Mouse (Mus musculus) limb, embryonic 15.5 days (tissue): ENCODE measurements around the gene Ephx3. TPM values are rescaled to one million over a fixed set of nuclear protein-coding genes. Genes with fewer than 3 reads are reported as not detected.
"Not testable (repeated sequence)": the region's sequence is repeated elsewhere in the genome, so short reads cannot be mapped to it uniquely, and the experiment has no call there.

ENCODE experiments used
- ATAC-seq: fragments of 200-750 bp; cut with Nextera tagmentation; 2 replicates; pipeline ENCODE4 v1.8.0; 2017; ENCODE audit warnings: low read depth, moderate TSS enrichment; ENCODE audit not compliant: insufficient number of reproducible peaks, low FRiP score, low TSS enrichment
- H3K27ac ChIP-seq: fragments of 300-500 bp; sonication (generic); 2 replicates; pipeline ENCODE4 v1.5.1; 2015; ENCODE audit warnings: moderate library complexity, mild to moderate bottlenecking, inconsistent platforms
- H3K27me3 ChIP-seq: fragments of 300-500 bp; sonication (generic); 2 replicates; pipeline ENCODE4 v1.6.1; 2015; ENCODE audit warnings: inconsistent platforms
- H3K36me3 ChIP-seq: fragments of 300-500 bp; sonication (generic); 2 replicates; pipeline ENCODE4 v1.6.1; 2015; ENCODE audit warnings: inconsistent platforms
- H3K4me1 ChIP-seq: fragments of 300-500 bp; sonication (generic); 2 replicates; pipeline ENCODE4 v1.6.1; 2015; ENCODE audit warnings: inconsistent platforms
- H3K4me2 ChIP-seq: fragments of 300-500 bp; sonication (generic); 2 replicates; pipeline ENCODE4 v1.6.1; 2015; ENCODE audit warnings: mild to moderate bottlenecking, inconsistent platforms
- H3K4me3 ChIP-seq: fragments of 300-500 bp; sonication (generic); 2 replicates; pipeline ENCODE4 v1.5.1; 2015; ENCODE audit warnings: mild to moderate bottlenecking, inconsistent platforms
- H3K9ac ChIP-seq: fragments of 300-500 bp; sonication (generic); 2 replicates; pipeline ENCODE4 v1.6.1; 2015; ENCODE audit warnings: inconsistent platforms
- H3K9me3 ChIP-seq: fragments of 300-500 bp; sonication (generic); 2 replicates; pipeline ENCODE4 v1.6.1; 2016; ENCODE audit warnings: inconsistent platforms
- WGBS: fragments of 180-500 bp; shearing (Covaris S2); methylation state at CpG from one replicate; pipeline ENCODE4 v1.1.7; 2015; 5-methylcytosine and 5-hydroxymethylcytosine counted together
- polyA plus RNA-seq: library from polyadenylated mRNA; unstranded; fragments of >200 nt; fragmentation: Nextera tagmentation; extraction: Ambion mirVana; gene quantifications from 2 replicates; pipeline ENCODE4 v1.2.1, GENCODE M21; 2015

Ephx3 gene
- polyA plus RNA-seq, result 19.0 and 20.6 TPM in 2 replicates

DNA sequence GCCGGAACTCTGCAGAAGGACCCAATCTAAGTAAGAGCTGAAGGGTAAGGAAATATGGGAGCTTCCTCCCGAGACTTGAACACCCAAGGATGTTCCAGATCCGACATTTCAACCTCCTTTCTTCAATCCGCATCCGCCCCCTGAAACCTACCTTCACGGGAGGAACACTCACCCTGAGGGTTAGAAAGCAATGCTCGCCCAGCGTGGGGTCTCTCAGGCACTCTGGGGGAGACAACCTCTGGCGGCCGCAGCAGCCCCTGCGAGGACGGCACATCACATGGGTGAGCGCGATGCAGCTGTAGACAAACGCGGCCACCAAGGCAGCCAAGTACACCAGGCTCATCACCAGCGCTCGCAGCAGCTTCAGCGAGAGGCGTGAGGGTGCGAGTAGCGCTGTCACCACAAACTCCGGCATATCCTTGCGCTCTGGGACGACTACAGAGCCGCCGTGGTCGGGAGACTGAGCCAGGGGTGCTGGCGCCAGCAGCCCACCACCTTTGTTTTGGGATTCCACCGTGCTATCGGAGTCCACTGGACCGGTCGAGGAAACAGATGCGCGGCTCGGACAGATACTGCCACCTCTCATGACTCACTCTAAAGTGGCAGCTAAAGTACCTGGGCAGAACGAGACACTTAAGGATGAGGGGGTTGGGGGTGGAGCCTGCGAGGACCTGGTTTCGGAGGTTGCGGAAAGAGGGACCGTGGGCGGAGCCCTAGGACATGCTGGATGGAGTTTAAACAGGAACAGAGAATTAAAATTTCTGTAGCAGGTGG lies at the start of gene Ephx3:
TSS of gene Ephx3 (minus strand) at position 687 of the 774 bp plus-strand sequence.
- Histone ChIP-seq H3K27ac (peak within 1 kb of the TSS; percentile 43; the same call in 1 of the 2 replicates), H3K4me1 (peaks cover 17% of the 10 kb centered on the region), H3K4me3 (peak within 1 kb of the TSS; percentile 37), H3K27me3 (peaks cover 24% of the 10 kb centered on the region), H3K36me3 (no peaks in the 10 kb centered on the region; the same call in 1 of the 2 replicates), H3K4me2 (peak within 1 kb of the TSS; percentile 74), H3K9ac (0 out of 2 replicates have a peak within 1 kb of the TSS, but pooled peaks have one; percentile 14), H3K9me3 (no peaks in the 10 kb centered on the region)
- 5% methylated on average over 42 of the region's 42 CpGs for WGBS
- ATAC-seq, result no peak

DNA sequence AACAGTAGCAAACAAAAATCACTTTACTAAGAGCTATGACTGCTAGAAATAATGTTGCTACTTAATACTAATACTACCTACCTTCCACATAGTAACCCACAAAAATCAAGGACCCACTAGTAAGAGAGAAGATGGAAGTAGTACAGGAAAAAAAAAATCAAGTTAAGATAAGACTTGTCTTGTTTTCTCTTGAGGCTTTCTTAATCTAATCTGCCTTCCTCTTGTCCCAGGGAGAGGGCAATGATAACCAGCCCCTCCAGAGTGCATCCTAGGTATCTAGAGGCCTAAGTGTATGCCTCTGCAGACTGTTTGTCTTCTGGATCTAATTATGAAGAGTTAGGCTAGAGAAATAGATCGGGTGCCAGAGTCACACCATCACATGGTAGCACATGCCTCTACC lies 49.2 kb upstream of the Ephx3 start:
- Histone ChIP-seq H3K4me2 (no peak overlapping the region), H3K9ac (no peak overlapping the region), H3K27me3 (no peaks in the 10 kb centered on the region), H3K36me3 (peaks cover 3% of the 10 kb centered on the region; the same call in 1 of the 2 replicates), H3K4me1 (peaks cover 19% of the 10 kb centered on the region), H3K9me3 (no peaks in the 10 kb centered on the region), H3K27ac (no peak overlapping the region), H3K4me3 (no peak overlapping the region)
- WGBS, result 62% methylated on average over 1 of the region's 1 CpGs
- ATAC-seq, result no peak

DNA sequence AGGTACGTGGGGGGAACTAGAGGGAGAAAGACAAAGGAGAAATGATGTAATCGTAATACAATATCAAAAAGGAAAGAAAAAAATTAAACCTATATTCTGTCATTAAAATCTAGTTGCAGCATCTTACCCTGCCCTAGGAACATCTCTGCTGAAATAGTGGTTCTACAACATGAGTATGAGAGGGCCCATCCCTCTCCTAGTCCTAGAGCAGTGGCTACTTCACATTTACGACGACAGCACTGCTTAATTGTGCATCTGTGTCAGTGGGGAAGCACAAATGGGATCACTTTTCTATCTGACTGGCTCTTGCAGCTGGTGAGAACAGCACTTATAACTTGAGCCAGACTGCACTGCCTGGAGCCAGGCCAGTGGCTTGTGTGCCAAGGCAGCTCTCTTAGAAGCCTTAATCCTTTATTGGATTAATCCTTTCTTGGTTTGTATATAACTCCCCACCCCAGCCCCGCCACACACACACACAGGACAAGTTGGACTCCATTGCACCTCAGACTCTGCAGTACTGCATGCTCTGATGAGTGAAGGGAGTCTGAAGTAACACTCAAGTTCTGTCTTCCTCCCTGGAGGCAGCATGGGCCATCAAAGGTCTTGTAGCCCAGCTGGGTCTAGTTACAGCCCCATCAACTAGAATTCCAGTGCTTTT lies 46.3 kb upstream of the Ephx3 start:
- Histone ChIP-seq H3K4me2 (no peak overlapping the region), H3K36me3 (no peaks in the 10 kb centered on the region), H3K4me3 (no peak overlapping the region), H3K9ac (no peak overlapping the region), H3K27me3 (no peaks in the 10 kb centered on the region), H3K27ac (peak overlapping the region; percentile 58; the same call in 1 of the 2 replicates), H3K4me1 (peaks cover 18% of the 10 kb centered on the region), H3K9me3 (no peaks in the 10 kb centered on the region)
- ATAC-seq, result peak; percentile 64
- WGBS, result 49% methylated on average over 5 of the region's 5 CpGs

DNA sequence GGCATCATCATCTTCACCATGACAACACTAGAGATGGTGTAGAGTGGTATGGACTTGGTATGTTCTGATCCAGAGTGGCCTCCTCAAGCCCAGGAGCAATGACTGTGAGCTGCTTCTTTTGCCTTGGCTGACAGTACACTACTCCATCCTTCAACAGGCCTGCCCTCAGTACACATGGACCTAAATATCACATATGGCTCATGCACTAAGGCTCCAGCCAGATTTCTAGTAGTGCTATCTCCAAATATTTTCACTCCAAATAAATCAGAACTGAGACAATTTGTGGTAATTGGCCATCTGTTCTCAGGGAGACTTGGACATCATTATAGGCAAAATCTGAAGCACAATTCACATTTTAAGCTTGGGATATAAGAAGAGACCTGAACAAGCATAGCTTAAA lies 43.8 kb upstream of the Ephx3 start:
- H3K27ac ChIP-seq, result no peak overlapping the region
- peaks cover 15% of the 10 kb centered on the region for H3K4me1 ChIP-seq
- no peak overlapping the region for H3K4me3 ChIP-seq
- no peaks in the 10 kb centered on the region for H3K27me3 ChIP-seq
- H3K9me3 ChIP-seq, result no peaks in the 10 kb centered on the region
- no peak overlapping the region for H3K9ac ChIP-seq
- no peak for ATAC-seq
- H3K4me2 ChIP-seq, result no peak overlapping the region
- H3K36me3 ChIP-seq, result peaks cover 17% of the 10 kb centered on the region

DNA sequence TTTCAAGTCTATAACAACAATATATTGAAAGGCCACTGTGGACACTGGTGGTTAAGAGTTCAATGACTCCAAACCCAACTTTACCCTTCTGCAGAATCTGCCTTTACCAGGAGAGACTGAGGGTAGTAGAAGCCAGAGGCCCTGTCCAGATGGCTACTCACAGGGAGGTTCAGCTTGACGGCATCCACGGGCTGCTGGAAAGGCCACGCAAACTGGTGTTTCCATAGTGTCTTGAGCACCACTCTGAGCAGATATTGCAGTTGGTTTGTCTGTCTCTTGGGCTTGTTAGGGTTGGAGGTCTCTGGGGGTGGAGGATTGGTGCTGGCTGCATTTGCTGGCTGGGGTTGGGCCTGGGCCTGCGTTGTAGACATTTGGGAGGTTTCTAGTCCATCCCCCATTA lies 39.9 kb upstream of the Ephx3 start:
- no peaks in the 10 kb centered on the region for H3K27me3 ChIP-seq
- WGBS, result 95% methylated on average over 4 of the region's 4 CpGs
- H3K27ac ChIP-seq, result no peak overlapping the region
- H3K4me2 ChIP-seq, result no peak overlapping the region
- 0 out of 2 replicates have a peak, but pooled peaks cover 3% of the 10 kb centered on the region for H3K4me1 ChIP-seq
- peaks cover 53% of the 10 kb centered on the region for H3K36me3 ChIP-seq
- no peaks in the 10 kb centered on the region for H3K9me3 ChIP-seq
- no peak for ATAC-seq
- H3K4me3 ChIP-seq, result no peak overlapping the region
- H3K9ac ChIP-seq, result no peak overlapping the region

DNA sequence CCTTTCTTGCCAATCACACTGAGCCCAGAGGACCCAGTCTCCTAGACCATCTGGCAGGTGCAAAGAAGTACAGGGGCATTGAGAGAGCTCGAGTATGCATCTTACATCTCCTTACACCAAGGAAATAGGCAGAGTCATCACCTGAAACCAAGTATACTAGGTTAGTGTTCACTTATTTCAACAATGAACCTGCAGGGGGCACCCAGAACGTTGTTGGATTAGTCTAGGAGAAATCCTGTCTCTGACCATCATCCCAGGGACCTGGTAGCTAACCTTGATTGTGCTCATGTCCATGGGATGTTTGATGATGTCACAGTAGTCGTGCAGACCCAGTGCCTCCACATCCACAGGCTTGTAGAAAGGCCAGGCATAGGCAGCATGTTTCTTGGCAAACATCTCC lies 31.5 kb upstream of the Ephx3 start:
- Histone ChIP-seq H3K27ac (no peak overlapping the region), H3K9ac (no peak overlapping the region), H3K9me3 (no peaks in the 10 kb centered on the region), H3K4me3 (no peak overlapping the region), H3K4me1 (no peaks in the 10 kb centered on the region), H3K36me3 (peaks cover 83% of the 10 kb centered on the region), H3K27me3 (no peaks in the 10 kb centered on the region), H3K4me2 (no peak overlapping the region)
- ATAC-seq, result no peak
- 74% methylated on average over 3 of the region's 3 CpGs for WGBS

DNA sequence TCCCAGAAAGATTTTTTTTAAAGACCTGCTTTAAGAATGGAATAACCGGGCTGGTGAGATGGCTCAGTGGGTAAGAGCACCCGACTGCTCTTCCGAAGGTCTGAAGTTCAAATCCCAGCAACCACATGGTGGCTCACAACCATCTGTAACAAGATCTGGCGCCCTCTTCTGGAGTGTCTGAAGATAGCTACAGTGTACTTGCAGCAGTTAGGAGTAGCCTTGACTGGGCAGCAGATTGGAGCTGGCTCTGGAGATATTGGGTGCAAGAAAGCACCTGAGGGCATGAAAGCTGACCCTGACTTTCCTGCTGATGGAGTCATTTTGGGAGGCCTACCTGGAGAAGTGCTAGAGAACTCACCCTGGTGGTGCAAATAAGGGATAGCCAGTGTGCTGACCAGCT lies 26.2 kb upstream of the Ephx3 start:
- not testable (repeated sequence) for H3K9me3 ChIP-seq, ATAC-seq, H3K27ac ChIP-seq, H3K4me1 ChIP-seq, H3K4me2 ChIP-seq, H3K27me3 ChIP-seq, H3K4me3 ChIP-seq, H3K9ac ChIP-seq
- peaks cover 81% of the 10 kb centered on the region for H3K36me3 ChIP-seq
- WGBS, result 75% methylated on average over 4 of the region's 4 CpGs

DNA sequence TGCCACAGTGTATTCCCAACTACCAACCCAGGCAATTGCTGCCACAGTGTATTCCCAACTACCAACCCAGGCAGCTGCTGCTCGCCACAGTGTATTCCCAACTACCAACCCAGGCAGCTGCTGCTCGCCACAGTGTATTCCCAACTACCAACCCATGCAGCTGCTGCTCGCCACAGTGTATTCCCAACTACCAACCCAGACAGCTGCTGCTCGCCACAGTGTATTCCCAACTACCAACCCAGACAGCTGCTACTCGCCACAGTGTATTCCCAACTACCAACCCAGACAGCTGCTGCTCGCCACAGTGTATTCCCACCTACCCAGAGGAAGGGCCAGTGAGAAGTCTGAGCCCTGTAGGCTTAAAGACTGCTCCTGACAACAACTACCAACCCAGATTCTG lies 22.2 kb upstream of the Ephx3 start:
- peaks cover 80% of the 10 kb centered on the region for H3K36me3 ChIP-seq
- not testable (repeated sequence) for H3K27ac ChIP-seq, H3K4me2 ChIP-seq, H3K9ac ChIP-seq, H3K27me3 ChIP-seq, ATAC-seq, H3K9me3 ChIP-seq, H3K4me3 ChIP-seq
- WGBS, result 86% methylated on average over 6 of the region's 6 CpGs
- peaks cover 25% of the 10 kb centered on the region for H3K4me1 ChIP-seq

DNA sequence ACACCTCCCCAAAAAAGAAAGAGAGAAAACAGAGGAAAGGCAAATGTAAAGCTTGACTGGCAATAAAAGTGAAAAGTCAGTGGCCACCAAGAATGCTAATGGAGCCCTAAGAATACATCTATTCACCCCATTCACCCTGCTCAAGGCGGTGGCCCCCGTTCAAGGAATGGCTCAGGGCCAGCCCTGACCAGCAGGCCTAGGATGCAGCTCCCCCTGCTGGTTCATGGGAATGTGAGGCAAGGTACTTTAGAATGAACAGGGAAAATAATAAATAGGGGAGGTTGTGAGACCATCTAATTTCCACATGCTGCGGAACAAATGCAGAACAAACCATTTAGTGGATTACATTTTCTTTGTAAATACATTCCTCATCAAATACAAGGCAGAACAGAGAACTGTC lies 20.4 kb upstream of the Ephx3 start:
- peaks cover 81% of the 10 kb centered on the region for H3K36me3 ChIP-seq
- peaks cover 25% of the 10 kb centered on the region for H3K4me1 ChIP-seq
- no peak for ATAC-seq
- no peaks in the 10 kb centered on the region for H3K27me3 ChIP-seq
- WGBS, result 37% methylated on average over 3 of the region's 3 CpGs
- no peak overlapping the region for H3K4me3 ChIP-seq
- H3K9me3 ChIP-seq, result no peaks in the 10 kb centered on the region
- H3K9ac ChIP-seq, result no peak overlapping the region
- H3K27ac ChIP-seq, result no peak overlapping the region
- H3K4me2 ChIP-seq, result no peak overlapping the region

DNA sequence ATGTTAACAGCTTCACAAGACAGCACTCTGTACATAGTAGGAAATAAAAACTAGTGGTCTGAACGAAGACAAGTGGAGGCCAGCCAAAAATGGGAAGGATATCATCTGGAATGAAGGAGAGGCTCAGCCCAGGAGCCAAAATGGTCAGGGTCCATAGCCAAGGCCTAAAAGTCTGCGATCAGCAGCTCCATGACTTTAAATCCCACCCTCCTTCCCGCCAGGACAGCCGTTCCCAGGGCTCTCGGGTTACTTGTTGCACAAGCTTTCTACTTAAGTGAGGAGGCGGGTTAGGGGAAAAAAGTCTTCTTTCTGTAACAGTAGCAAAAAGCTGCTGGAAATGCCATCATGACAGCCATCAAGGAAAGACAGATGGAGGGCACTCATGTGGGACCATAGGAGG lies 19.8 kb upstream of the Ephx3 start:
- H3K27ac ChIP-seq, result peak overlapping the region; percentile 59

DNA sequence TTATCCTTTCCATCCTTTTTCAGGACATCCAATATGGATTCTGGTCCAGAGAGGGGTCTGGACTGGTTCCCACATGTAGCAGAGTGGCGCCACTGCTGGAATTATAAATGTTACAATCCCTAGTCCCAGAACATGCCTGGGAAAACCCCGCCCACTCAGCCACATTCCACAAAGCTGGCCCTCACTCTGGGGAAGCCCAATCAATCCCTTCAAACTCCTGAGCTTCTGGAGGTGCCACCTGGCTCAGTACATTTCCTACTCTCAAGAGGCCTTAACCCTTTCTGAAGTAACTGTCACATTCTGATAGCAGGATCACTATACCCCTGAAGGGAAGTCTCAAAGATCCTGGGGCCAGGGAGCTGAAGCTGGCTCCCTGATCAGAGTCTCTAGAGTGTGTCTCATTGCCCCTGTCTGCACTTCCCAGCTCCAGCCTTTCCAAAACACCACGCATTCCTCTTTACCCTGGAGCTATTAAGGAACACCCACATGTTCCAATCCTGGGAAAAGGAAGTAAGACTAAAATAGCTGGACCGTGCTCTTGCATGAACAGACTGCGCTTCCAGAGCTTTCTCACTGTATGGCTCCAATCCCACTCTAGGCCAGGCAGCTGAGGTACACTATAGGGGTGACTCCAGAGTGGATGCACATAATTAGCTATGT lies 18.4 kb upstream of the Ephx3 start:
- Histone ChIP-seq H3K36me3 (peaks cover 79% of the 10 kb centered on the region), H3K9ac (no peak overlapping the region), H3K4me2 (no peak overlapping the region), H3K27me3 (no peaks in the 10 kb centered on the region), H3K9me3 (no peaks in the 10 kb centered on the region), H3K4me3 (no peak overlapping the region), H3K4me1 (peaks cover 25% of the 10 kb centered on the region), H3K27ac (peak overlapping the region; percentile 59)
- ATAC-seq, result peak; percentile 41; the same call in 1 of the 2 replicates
- WGBS, result 35% methylated on average over 5 of the region's 5 CpGs

More for the DNA sequence above, 19.8 kb upstream of the Ephx3 start:
- no peaks in the 10 kb centered on the region for H3K9me3 ChIP-seq
- H3K36me3 ChIP-seq, result peaks cover 81% of the 10 kb centered on the region
- H3K9ac ChIP-seq, result no peak overlapping the region
- H3K4me2 ChIP-seq, result no peak overlapping the region
- no peak overlapping the region for H3K4me3 ChIP-seq
- WGBS, result 39% methylated on average over 6 of the region's 6 CpGs
- ATAC-seq, result no peak
- H3K4me1 ChIP-seq, result peaks cover 25% of the 10 kb centered on the region
- H3K27me3 ChIP-seq, result no peaks in the 10 kb centered on the region

DNA sequence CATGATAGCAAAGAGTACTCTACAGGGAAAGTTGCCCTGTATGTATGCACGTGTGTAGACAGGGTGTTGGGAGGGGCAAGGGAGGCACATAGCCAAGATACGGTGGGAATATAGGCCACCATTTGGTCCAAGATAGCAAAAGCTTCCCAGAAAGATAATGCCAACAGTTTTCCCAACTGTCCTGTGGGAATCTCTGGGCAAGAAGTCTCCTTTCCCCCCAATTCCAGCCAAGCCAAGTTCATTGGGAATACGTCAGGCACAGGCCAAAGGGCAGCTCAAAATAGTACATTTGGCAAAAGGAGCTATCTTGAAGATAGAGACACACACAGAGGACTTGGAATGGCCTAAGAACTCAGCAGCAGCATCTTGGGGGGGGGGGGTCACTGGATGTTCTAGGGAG lies 16.0 kb upstream of the Ephx3 start:
- H3K4me3 ChIP-seq, result no peak overlapping the region
- H3K9ac ChIP-seq, result no peak overlapping the region
- 82% methylated on average over 3 of the region's 3 CpGs for WGBS
- peaks cover 25% of the 10 kb centered on the region for H3K4me1 ChIP-seq
- no peak overlapping the region for H3K4me2 ChIP-seq
- H3K27me3 ChIP-seq, result no peaks in the 10 kb centered on the region
- no peak for ATAC-seq
- H3K36me3 ChIP-seq, result peaks cover 81% of the 10 kb centered on the region
- no peaks in the 10 kb centered on the region for H3K9me3 ChIP-seq
- H3K27ac ChIP-seq, result no peak overlapping the region
